Mouse (Mus musculus) kidney, adult 2 months (tissue): ENCODE data around the gene Kif19a. TPM values are rescaled to one million over a fixed set of nuclear protein-coding genes. Genes with fewer than 3 reads are reported as not detected.
A peak's percentile ranks its signal among the peaks of the same experiment; 100 is the strongest.

Experiments
- DNase-seq: peaks from one replicate; pipeline ENCODE4 v3.0.0; 2021
- H3K27ac ChIP-seq: fragments of 200-500 bp; 2 replicates; pipeline ENCODE4 v1.5.1; 2012; ENCODE audit warnings: low read depth, low read length, control low read depth, inconsistent platforms; ENCODE audit not compliant: insufficient read depth
- H3K27me3 ChIP-seq: fragments of 200-500 bp; replicated peaks from 2 replicates; pipeline ENCODE4 v1.6.1; 2012; ENCODE audit warnings: mild to moderate bottlenecking, moderate library complexity, low read length, inconsistent platforms; ENCODE audit not compliant: control insufficient read depth, insufficient read depth
- H3K36me3 ChIP-seq: fragments of 200-500 bp; 2 replicates; pipeline ENCODE4 v1.6.1; 2012; ENCODE audit warnings: mild to moderate bottlenecking, moderate library complexity, low read length, inconsistent platforms; ENCODE audit not compliant: control insufficient read depth, insufficient read depth
- H3K4me1 ChIP-seq: fragments of 200-500 bp; 2 replicates; pipeline ENCODE4 v1.6.1; 2011; ENCODE audit warnings: low read length; ENCODE audit not compliant: control insufficient read depth, insufficient read depth
- H3K4me3 ChIP-seq: fragments of 200-500 bp; 2 replicates; pipeline ENCODE4 v1.5.1; 2011; ENCODE audit warnings: mild to moderate bottlenecking, low read depth, low read length, control low read depth; ENCODE audit not compliant: insufficient read depth
- CTCF ChIP-seq: fragments of 200-500 bp; conservative IDR thresholded peaks from 2 replicates; pipeline ENCODE4 v1.5.1; 2011; ENCODE audit warnings: low read depth, mild to moderate bottlenecking, control low read depth, low read length, moderate library complexity, mixed read lengths; ENCODE audit not compliant: insufficient read depth, insufficient read length
- POLR2A ChIP-seq: fragments of 200-500 bp; IDR thresholded peaks from one replicate; pipeline ENCODE4 v1.6.1; 2011; ENCODE audit warnings: low read depth, low read length, control low read depth
- WGBS: fragments of 180-500 bp; shearing (Covaris S2); methylation state at CpG from one replicate; pipeline ENCODE4 v1.1.7; 2018; 5-methylcytosine and 5-hydroxymethylcytosine counted together
- polyA plus RNA-seq: library from polyadenylated mRNA; depleted of rRNA; stranded (reverse); fragments of >200 nt; gene quantifications from 2 replicates; pipeline ENCODE4 v1.2.3, GENCODE M21; 2012; rRNA removed

Gene Kif19a
- polyA plus RNA-seq, 1 experiment = 0.38 TPM

DNA sequence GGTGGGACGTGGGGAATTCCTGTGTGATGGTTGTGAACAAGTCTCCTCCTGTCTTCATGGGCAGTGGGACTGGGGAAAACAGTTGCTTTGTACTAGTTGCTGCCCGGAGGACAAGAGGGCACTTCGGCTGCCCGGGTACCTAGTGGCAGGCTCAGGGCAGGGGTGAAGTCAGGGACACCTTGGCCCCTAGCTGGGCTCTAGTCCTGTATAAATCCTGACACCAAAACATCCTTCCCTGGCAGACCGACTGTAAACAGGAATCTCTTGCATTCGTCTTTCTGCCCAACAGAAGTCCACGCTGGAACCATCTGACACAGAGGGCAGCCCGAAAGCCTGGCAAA, 65.2 kb downstream of the Kif19a start:
- DNase-seq = no peak
- H3K4me1 ChIP-seq = peaks cover 36% of the 10 kb centered on the region
- peak overlapping the region; percentile 21 for H3K4me3 ChIP-seq
- H3K27me3 ChIP-seq = no peaks in the 10 kb centered on the region
- H3K27ac ChIP-seq = peak overlapping the region; percentile 92
- TF ChIP-seq POLR2A (no peak), CTCF (no peak)
- H3K36me3 ChIP-seq = no peaks in the 10 kb centered on the region
- 19% methylated on average over 8 of the region's 8 CpGs for WGBS

DNA sequence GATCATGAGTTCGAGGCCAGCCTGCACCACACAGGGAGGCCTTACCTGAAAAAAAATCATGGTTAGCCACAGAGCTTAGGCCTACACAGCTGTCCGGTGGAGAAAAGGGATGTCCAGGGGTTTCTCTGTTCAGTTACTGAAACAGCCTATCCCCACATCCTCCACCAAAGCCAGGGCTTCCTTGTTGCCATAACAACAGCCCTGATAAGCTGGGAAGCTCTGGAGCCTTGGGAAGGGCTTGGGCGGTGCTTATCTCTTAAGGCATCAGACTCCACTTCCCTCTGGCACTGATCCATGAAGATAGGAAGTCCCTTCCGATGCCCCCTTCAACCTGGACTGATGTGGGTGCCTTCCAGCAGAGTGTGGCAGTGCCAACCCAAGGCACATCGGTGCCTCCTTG, 68.0 kb downstream of the Kif19a start:
- no peak overlapping the region for H3K4me3 ChIP-seq
- 65% methylated on average over 5 of the region's 5 CpGs for WGBS
- H3K36me3 ChIP-seq = no peaks in the 10 kb centered on the region
- no peaks in the 10 kb centered on the region for H3K27me3 ChIP-seq
- H3K4me1 ChIP-seq = peaks cover 35% of the 10 kb centered on the region
- H3K27ac ChIP-seq = no peak overlapping the region
- no peak for DNase-seq
- TF ChIP-seq POLR2A (no peak), CTCF (no peak)

Other genes starting within 250 kb of the Kif19a start
- 432 and 738 TPM in 2 replicates for gene Rpl38, start 96.9 kb upstream of the Kif19a start, polyA plus RNA-seq
- gene Ttyh2, start 90.0 kb upstream of the Kif19a start, polyA plus RNA-seq = 34.4 and 40.6 TPM in 2 replicates
- gene Dnaic2, start 38.0 kb upstream of the Kif19a start, polyA plus RNA-seq = 0.47 and 0.72 TPM in 2 replicates
- 0.12 and 0.13 TPM in 2 replicates for gene Btbd17, start 30.6 kb downstream of the Kif19a start, polyA plus RNA-seq
- gene Gpr142, start 33.5 kb downstream of the Kif19a start, polyA plus RNA-seq = not detected in 2 replicates
- gene Gprc5c, start 85.8 kb downstream of the Kif19a start, polyA plus RNA-seq = 241 and 285 TPM in 2 replicates
- gene Cd300a, start 124.7 kb downstream of the Kif19a start, polyA plus RNA-seq = 0.61 and 0.91 TPM in 2 replicates
- 0.18 and 0.33 TPM in 2 replicates for gene Cd300lb, start 169.0 kb downstream of the Kif19a start, polyA plus RNA-seq
- gene Cd300c, start 203.8 kb downstream of the Kif19a start, polyA plus RNA-seq = 0.72 TPM in 1 of 2 replicates, not detected in the other
- gene Cd300ld, start 224.5 kb downstream of the Kif19a start, polyA plus RNA-seq = 1.2 and 1.8 TPM in 2 replicates
- 2.7 and 3.9 TPM in 2 replicates for gene Cd300c2, start 236.5 kb downstream of the Kif19a start, polyA plus RNA-seq